Mouse (Mus musculus) embryonic facial prominence, embryonic 11.5 days (tissue): ENCODE results near the gene Lin9. TPM values are rescaled to one million over a fixed set of nuclear protein-coding genes. Genes with fewer than 3 reads are reported as not detected.
"Not testable (repeated sequence)": the region's sequence is repeated elsewhere in the genome, so short reads cannot be mapped to it uniquely, and the experiment has no call there.

ENCODE experiments used
- ATAC-seq: fragments of 200-750 bp; cut with Nextera tagmentation; replicated peaks from 2 replicates; pipeline ENCODE4 v1.8.0; 2017; ENCODE audit warnings: low read depth; ENCODE audit not compliant: insufficient number of reproducible peaks, low FRiP score, low TSS enrichment
- DNase-seq: peaks from one replicate; pipeline ENCODE4 v3.0.0-alpha.2; 2015; ENCODE audit warnings: low spot score
- H3K27ac ChIP-seq: fragments of 300-500 bp; sonication (generic); replicated peaks from 2 replicates; pipeline ENCODE4 v1.5.1; 2014; ENCODE audit warnings: mild to moderate bottlenecking, low read depth, low read length, control low read depth
- H3K27me3 ChIP-seq: fragments of 300-500 bp; sonication (generic); 2 replicates; pipeline ENCODE4 v1.6.1; 2014; ENCODE audit warnings: mild to moderate bottlenecking, low read length, moderate library complexity, mixed read lengths; ENCODE audit not compliant: control insufficient read depth, insufficient read depth
- H3K36me3 ChIP-seq: fragments of 300-500 bp; sonication (generic); replicated peaks from 2 replicates; pipeline ENCODE4 v1.6.1; 2014; ENCODE audit warnings: low read depth, mild to moderate bottlenecking, low read length, moderate library complexity, mixed read lengths; ENCODE audit not compliant: control insufficient read depth, insufficient read depth
- H3K4me1 ChIP-seq: fragments of 300-500 bp; sonication (generic); 2 replicates; pipeline ENCODE4 v1.6.1; 2014; ENCODE audit warnings: low read length, mixed read lengths; ENCODE audit not compliant: control insufficient read depth, insufficient read depth
- H3K4me2 ChIP-seq: fragments of 300-500 bp; sonication (generic); 2 replicates; pipeline ENCODE4 v1.6.1; 2014; ENCODE audit warnings: low read depth, mild to moderate bottlenecking, control low read depth, low read length, moderate library complexity
- H3K4me3 ChIP-seq: fragments of 300-500 bp; sonication (generic); 2 replicates; pipeline ENCODE4 v1.5.1; 2014; ENCODE audit warnings: low read depth, low read length, control low read depth
- H3K9ac ChIP-seq: fragments of 300-500 bp; sonication (generic); replicated peaks from 2 replicates; pipeline ENCODE4 v1.6.1; 2014; ENCODE audit warnings: mild to moderate bottlenecking, control low read depth, low read length
- H3K9me3 ChIP-seq: fragments of 300-500 bp; sonication (generic); replicated peaks from 2 replicates; pipeline ENCODE4 v1.6.1; 2016; ENCODE audit warnings: mild to moderate bottlenecking, low read length, inconsistent platforms, mixed read lengths; ENCODE audit not compliant: control insufficient read depth
- WGBS: fragments of 180-500 bp; shearing (Covaris S2); extraction: QIAGEN DNeasy Blood & Tissue Kit; methylation state at CpG from one replicate; pipeline ENCODE4 v1.1.7; 2014; 5-methylcytosine and 5-hydroxymethylcytosine counted together
- polyA plus RNA-seq: library from polyadenylated mRNA; unstranded; fragments of >200 nt; fragmentation: Nextera tagmentation; extraction: Ambion mirVana; gene quantifications from 2 replicates; pipeline ENCODE4 v1.2.1, GENCODE M21; 2014

Lin9 gene
- polyA plus RNA-seq = 23.1 and 24.6 TPM in 2 replicates

DNA sequence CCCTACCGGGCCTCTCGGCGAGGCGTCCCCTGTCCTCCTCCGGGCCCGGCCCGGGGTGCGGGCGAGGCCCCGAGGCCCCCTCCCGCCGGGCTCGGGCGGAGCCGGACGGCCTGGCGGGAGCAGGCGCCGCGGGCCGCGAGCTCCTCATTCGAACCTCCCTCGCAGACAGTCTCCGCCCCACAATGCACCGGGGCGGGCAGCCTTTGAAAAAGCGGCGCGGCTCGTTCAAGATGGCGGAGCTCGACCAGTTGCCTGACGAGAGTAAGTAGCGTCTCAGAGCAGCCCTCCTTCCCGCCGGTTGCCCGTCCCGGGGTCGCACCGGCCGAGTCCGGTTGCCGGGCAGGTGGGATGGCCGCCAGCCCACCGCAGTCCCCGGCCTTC lies at the start of gene Lin9:
TSS of gene Lin9 (plus strand) at position 14 of the 381 bp plus-strand sequence.
- Histone ChIP-seq H3K9me3 (no peaks in the 10 kb centered on the region), H3K9ac (peak within 1 kb of the TSS; percentile 99), H3K4me3 (peak within 1 kb of the TSS; percentile 98), H3K27ac (peak within 1 kb of the TSS; percentile 94), H3K4me2 (peak within 1 kb of the TSS; percentile 84), H3K36me3 (no peaks in the 10 kb centered on the region), H3K4me1 (peaks cover 3% of the 10 kb centered on the region; the same call in 1 of the 2 replicates), H3K27me3 (no peaks in the 10 kb centered on the region)
- ATAC-seq (peak; percentile 86), DNase-seq (peak; percentile 97)
- WGBS = 0% methylated on average over 44 of the region's 47 CpGs

DNA sequence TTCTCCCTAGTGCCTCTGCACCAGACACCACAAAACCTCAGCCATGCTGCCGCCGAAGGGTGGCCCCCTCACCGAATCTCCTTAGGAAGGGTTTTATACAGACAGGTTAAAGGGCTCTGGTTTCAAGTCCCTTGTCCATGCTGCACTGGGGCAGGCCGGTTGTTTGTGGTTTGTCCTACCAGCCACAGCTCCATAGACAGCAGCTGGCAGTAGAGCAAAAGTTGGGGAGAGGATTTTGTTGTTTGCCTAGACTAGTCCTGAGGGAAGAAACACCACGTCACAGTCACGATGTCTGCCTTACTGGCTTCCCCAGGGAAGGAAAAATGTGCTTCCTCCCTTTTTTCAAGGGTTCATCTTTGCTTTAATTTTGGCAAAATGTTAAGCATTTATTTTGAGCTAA lies 40.4 kb upstream of the Lin9 start:
- WGBS = 92% methylated on average over 6 of the region's 6 CpGs
- Histone ChIP-seq H3K9ac (no peak overlapping the region), H3K36me3 (peaks cover 25% of the 10 kb centered on the region)

DNA sequence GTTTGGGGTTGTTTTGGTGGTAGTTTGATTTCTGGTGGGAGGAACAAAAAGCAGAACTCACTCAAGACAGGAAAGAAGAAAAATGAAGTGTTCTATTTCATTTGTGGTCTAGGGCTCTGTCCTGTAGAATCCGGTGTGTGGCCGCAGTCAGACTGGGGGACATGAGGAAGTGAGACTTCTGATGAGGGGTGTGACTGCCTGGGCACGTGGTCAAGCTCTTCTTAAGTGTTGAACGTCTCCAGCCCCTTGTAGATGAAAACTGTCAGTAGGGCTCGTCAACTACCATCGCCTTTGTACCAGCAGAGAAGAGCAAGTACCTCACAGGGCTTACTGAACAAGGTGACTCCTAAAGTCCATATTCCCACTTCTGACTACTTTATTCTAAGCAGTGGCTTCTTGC lies 39.1 kb upstream of the Lin9 start:
- Histone ChIP-seq H3K4me3 (no peak overlapping the region), H3K9me3 (no peaks in the 10 kb centered on the region), H3K36me3 (peaks cover 20% of the 10 kb centered on the region), H3K9ac (no peak overlapping the region), H3K4me2 (no peak overlapping the region), H3K27me3 (no peaks in the 10 kb centered on the region), H3K4me1 (no peaks in the 10 kb centered on the region), H3K27ac (no peak overlapping the region)
- DNase-seq (no peak), ATAC-seq (no peak)
- WGBS = 90% methylated on average over 6 of the region's 6 CpGs

More for the DNA sequence above, 40.4 kb upstream of the Lin9 start:
- ATAC-seq = no peak
- DNase-seq = no peak
- Histone ChIP-seq H3K4me2 (no peak overlapping the region), H3K27me3 (no peaks in the 10 kb centered on the region), H3K9me3 (no peaks in the 10 kb centered on the region), H3K4me3 (no peak overlapping the region), H3K27ac (no peak overlapping the region), H3K4me1 (no peaks in the 10 kb centered on the region)

DNA sequence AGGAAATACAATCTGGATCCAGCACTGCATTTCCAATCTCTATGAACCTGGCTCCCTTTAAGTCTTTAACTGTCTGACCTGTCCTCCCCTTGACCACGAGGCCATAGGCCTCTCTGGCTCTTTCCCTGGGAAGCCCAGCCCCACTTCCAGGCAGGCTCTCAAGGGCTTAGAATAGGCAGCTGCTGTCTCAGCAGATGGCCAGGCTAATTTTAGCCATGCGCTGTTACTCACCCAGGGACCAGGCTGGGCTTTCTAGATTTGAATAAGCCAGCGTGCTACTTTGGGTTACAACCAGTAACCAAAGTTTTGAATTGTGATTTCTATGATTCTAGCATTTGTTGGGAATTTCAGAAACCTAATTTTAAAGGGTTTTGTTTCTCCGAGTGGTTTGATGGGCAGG lies 36.4 kb upstream of the Lin9 start:
- Histone ChIP-seq H3K27ac (no peak overlapping the region), H3K4me2 (no peak overlapping the region), H3K9me3 (no peaks in the 10 kb centered on the region), H3K36me3 (peaks cover 7% of the 10 kb centered on the region), H3K27me3 (no peaks in the 10 kb centered on the region), H3K4me1 (no peaks in the 10 kb centered on the region), H3K4me3 (no peak overlapping the region), H3K9ac (no peak overlapping the region)
- no peak for DNase-seq
- ATAC-seq = no peak
- WGBS = 77% methylated on average over 4 of the region's 4 CpGs

DNA sequence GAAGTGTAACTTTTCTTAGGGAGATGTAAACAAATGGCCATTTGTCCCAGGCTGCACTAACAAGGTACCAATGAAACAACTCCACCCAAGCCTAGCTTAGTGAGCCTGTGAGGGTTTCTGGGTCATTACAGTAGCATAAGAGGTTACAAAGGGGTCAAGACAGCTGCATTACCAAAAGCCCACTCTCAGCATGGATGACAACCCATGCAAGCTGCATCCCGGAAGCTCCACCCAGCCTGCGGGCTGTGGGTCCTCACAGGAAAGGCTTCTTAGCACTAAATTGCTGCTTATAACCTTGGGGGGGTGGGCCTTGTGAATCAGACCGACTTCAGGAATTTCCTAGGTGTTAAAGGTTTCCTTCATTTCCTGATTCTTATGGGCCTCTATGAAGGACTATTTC lies 34.8 kb upstream of the Lin9 start:
- WGBS = 71% methylated on average over 3 of the region's 3 CpGs
- Histone ChIP-seq H3K4me1 (no peaks in the 10 kb centered on the region), H3K4me3 (no peak overlapping the region), H3K27me3 (no peaks in the 10 kb centered on the region), H3K4me2 (no peak overlapping the region), H3K9me3 (no peaks in the 10 kb centered on the region), H3K9ac (no peak overlapping the region), H3K27ac (no peak overlapping the region), H3K36me3 (no peaks in the 10 kb centered on the region)
- ATAC-seq (no peak), DNase-seq (no peak)

DNA sequence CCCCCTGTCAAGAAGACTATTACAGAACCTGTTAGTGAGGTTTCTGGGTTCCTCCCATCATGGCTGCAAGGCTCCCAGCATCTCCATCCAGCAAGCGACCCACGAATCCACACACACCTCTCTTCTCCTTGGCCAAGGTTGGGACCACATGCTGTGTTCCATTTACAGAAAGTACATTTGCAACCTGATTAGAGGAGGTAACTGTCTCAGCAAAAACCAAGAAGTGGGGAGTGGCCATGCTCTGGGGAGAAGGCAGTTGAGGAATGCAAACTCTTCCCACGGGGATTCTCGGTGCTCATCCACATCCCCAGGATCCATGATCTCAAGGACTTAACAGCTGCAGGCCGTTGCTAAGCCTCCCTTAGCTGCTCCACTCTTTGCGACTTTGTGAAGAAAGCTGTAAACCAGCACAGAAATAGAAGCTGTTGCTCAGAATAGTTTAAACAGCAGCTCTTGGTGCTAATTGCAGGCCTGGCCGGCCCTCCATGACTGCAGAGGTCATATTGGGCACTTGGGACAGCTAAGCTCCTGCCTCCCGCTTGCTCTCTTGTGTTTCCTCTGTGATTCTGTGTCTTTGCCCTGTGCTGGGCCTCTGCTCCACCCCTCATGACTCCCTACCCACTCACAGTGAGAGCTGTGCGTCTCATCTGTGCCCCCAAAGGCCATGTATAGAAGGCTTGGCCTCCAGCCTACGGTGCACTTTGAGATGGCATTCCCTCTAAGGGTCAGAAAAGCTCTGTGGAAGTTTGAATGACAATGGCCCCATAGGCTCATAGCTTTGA lies 34.0 kb upstream of the Lin9 start:
- no peaks in the 10 kb centered on the region for H3K4me1 ChIP-seq
- H3K9me3 ChIP-seq = no peaks in the 10 kb centered on the region
- 78% methylated on average over 10 of the region's 10 CpGs for WGBS
- no peak for DNase-seq
- no peak for ATAC-seq
- H3K27ac ChIP-seq = no peak overlapping the region
- H3K4me2 ChIP-seq = no peak overlapping the region
- H3K4me3 ChIP-seq = no peak overlapping the region
- H3K9ac ChIP-seq = no peak overlapping the region
- no peaks in the 10 kb centered on the region for H3K27me3 ChIP-seq
- no peaks in the 10 kb centered on the region for H3K36me3 ChIP-seq

DNA sequence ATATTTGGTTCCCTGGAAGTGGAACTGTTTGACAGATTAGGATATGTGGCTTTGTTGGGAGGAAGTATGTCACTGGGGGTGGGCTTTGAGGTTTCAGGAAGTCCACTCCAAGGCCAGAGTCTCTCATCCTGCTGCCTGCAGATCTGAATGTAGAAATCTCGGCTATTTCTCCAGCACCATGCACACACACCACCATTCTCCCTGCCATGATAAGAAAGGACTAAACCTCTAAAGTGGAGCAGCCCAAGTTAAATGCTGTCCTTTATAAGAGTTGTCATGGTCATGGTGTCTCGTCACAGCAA lies 33.4 kb upstream of the Lin9 start:
- DNase-seq = no peak
- no peaks in the 10 kb centered on the region for H3K27me3 ChIP-seq
- no peak overlapping the region for H3K4me3 ChIP-seq
- ATAC-seq = no peak
- H3K4me1 ChIP-seq = no peaks in the 10 kb centered on the region
- WGBS = 90% methylated on average over 2 of the region's 2 CpGs
- H3K4me2 ChIP-seq = no peak overlapping the region
- no peak overlapping the region for H3K9ac ChIP-seq
- H3K36me3 ChIP-seq = no peaks in the 10 kb centered on the region
- H3K9me3 ChIP-seq = no peaks in the 10 kb centered on the region
- no peak overlapping the region for H3K27ac ChIP-seq

DNA sequence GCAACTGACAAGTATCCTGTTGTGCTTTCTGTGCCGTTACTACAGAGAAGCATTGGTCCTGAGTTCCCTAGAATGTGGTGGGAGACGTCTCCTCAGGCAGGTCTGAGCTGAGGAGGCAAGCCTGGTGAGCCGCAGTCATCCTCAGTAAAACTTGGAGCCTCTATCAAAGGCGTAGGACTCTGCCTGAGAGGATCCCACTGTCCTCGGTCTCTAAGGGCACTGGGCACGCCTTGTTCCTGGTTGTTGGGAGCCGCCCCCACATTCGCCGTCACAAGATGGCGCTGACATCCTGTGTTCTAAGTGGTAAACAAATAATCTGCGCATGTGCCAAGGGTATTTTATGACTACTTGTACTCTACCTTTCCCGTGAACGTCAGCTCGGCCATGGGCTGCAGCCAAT lies 29.1 kb upstream of the Lin9 start:
- not testable (repeated sequence) for H3K4me3 ChIP-seq, H3K27me3 ChIP-seq, H3K36me3 ChIP-seq, H3K9ac ChIP-seq, ATAC-seq, DNase-seq, H3K9me3 ChIP-seq, H3K4me2 ChIP-seq, H3K4me1 ChIP-seq, H3K27ac ChIP-seq
- 93% methylated on average over 10 of the region's 14 CpGs for WGBS
